Mouse (Mus musculus) layer of hippocampus, postnatal 10 days (tissue): ENCODE data around the gene Hist1h4c. TPM values are rescaled to one million over a fixed set of nuclear protein-coding genes. Genes with fewer than 3 reads are reported as not detected.
"Not testable (repeated sequence)": the region's sequence is repeated elsewhere in the genome, so short reads cannot be mapped to it uniquely, and the experiment has no call there.

Source experiments
- DNase-seq, 2 experiments: peaks; one replicate each; pipeline ENCODE4 v3.0.0; 2021; ENCODE audit warnings: low spot score in 2 of 2
- total RNA-seq, 2 experiments: library from RNA; stranded (reverse); gene quantifications; 2 replicates each; pipeline ENCODE4 v1.2.3; 2021

Hist1h4c gene
- total RNA-seq, 2 experiments from 2014 or later, result 102 to 111 TPM

DNA sequence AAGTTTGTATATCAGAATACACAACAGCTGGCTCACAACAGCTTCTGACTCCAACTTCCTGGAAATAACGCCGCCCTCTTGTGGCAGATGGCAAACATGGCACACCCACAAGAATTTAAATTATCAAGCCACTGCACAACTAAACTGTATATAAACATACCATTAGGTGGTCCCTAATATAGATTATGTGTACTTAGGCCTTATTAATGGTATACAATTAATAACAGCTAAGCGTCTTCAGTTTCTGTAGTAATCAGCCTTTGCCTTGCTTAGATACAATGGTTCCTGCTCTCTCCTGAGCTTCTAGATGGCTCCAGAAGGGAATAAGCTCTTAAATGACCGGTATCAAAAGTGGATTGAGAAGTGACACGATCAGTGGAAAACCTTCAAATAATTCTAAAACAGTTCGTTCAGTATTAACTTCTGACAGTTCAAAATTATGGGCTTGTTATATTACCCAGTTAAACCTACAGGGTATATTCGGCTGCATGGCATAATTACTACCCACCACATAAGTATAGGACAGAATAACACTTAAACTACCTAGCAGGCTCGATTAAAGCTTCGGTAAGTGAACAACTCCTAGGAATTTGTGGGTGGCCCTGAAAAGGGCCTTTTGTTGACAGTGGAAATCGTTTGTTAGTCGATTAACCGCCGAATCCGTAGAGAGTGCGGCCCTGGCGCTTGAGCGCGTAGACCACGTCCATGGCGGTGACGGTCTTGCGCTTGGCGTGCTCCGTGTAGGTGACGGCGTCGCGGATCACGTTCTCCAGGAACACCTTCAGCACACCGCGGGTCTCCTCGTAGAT, 559 bp downstream of the Hist1h4c start:
- peak; percentile 60 to 65 for DNase-seq

DNA sequence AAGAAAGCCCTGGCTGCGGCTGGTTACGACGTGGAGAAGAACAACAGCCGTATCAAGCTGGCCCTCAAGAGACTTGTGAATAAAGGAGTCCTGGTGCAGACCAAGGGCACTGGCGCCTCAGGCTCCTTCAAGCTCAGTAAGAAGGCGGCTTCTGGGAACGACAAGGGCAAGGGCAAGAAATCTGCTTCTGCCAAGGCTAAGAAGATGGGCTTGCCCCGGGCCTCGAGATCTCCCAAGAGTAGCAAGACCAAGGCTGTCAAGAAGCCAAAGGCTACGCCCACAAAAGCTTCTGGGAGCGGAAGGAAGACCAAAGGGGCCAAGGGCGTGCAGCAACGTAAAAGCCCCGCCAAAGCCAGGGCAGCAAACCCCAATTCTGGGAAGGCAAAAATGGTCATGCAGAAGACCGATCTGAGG, 2.2 kb downstream of the Hist1h4c start:
- no peak for DNase-seq

DNA sequence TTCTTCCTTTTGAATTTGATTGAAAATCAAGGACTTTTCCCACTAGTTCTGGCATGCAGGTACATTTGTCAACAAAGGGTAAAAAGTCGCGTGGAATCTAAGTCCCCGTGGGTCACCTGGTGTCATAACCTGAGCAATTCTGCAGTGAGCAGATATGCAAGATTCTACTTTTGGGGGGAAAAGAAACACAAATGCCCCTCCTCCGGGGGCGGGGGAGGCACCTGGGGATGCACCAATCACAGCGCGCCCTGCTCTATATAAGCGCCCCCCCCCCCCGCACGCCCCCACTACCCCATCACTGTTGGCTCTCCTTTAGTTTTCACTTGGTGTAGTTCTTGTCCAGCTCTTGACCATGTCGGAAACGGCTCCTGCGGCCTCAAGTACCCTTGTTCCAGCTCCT, 2.7 kb downstream of the Hist1h4c start, which contains the start of gene Hist1h1t:
Hist1h1t (plus strand) TSS at position 301 of the 400 bp plus-strand sequence.
- no peak for DNase-seq

DNA sequence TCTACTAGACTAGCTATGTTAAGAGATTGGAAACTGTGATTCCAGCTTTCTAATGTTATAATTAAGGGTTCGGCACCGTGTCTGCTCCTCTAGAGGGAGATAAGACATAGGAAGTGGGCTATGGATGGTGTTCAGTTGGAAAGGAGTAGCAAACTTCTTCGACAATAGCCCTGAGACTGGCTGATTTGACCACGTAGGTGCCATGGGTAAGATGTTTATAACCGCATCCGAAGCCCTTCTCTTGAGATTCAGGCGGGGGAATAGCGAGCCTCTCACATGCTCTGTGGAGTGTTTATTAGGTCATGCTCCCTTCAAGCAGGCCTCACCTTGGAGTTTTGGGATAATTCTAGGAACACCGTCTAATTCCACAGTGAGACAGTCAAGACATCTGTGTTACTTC, 3.3 kb downstream of the Hist1h4c start:
- no peak for DNase-seq

DNA sequence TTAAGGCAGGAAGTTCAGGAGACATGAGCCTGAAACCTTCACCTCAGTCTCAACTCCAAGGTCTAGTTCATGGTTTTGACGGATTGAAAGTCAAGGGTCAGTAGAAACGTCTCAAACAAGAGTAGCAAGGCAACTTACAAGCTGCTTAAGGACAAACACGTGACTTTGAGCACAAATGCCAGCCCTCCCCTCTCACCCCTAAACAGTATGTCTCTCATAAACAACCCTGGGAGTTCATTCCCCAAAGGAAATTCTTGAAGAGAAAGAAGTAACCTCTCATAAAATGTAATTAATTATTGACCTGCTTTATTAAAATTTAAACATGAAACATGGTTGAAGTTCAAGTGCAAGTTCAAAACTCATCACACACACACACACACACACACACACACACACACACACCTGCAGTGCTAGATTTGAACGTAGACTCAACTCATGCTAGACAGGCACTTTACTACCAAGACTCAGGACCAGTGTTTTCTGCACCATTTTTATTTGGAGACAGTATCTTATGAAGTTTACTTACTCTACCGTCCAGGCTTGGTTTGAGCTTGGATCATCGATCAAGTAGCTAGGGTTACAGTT, 4.3 kb downstream of the Hist1h4c start:
- DNase-seq, result no peak

DNA sequence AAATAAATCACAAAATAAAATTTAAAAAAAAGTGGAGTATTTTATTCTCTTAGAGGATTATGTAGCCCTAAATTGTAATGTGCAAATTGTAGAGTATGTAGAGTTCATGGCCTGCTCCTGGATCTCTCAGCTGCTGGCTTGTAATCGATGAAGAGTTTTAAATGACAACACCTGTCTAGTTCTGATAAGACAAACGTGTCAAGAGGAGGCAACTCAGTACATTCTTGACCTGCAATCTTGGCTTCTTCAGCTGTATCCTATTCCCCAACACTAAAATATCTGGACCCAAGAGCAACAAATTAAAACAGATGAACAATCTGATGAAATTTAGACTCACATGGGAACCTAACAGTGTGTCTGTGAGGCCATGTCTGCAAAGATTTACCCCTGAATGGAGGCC, 8.8 kb downstream of the Hist1h4c start:
- DNase-seq, result no peak

DNA sequence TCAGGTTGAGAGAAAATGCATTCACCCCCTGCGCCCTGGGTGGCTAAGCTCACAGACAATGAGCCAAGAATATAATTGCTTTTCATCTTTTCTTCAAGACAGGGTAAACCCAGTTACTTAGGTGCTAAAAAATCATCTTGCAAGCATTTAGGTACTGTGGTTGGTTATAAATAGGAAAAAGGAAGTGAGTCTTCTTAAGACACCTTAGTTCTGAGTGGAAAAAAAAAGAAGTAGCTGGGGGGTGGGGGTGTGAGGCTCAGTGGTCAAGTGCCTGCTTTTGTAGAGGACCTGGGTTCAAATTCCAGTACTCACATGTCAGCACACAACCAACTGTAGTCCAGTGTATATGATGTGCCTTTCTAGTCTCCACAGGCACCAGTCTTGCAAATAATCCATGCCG, 9.3 kb downstream of the Hist1h4c start:
- no peak for DNase-seq

DNA sequence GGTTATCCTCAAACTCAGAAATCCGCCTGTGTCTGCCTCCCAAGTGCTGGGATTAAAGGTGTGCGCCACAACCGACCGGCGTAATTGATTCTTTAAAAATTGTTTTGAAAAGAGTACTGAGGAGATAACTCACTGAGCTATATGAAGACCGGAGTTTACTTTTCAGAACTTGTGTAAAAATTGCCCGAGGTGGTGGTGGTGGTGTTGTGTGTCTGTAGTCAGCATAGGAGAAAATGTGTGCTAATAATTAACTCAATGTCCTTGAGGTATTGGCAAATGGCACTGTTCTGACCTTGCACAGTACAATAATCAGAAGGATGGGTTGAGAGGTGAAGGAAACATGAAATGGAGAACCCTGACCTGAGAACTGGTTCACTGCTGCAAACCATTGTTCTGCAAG, 10.3 kb downstream of the Hist1h4c start:
- DNase-seq, result no peak

DNA sequence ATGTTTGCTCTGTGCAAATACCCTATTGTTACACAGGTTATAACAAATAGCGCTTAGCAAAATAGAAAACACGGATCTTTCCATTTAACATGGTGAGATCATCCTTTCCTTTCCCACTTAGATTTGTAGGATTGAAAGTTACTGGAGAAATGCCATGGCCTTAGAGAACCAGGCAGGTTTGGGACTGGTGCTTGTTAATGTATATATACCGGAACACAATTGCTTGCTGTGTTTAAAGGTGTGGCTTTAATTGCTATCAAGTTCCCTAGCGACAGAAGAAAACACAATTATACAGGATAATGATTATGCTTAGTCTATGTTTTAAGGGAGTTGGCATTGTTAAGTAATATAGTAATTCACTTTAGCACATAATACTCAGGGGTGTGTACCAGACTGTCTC, 11.1 kb downstream of the Hist1h4c start:
- DNase-seq, result no peak

DNA sequence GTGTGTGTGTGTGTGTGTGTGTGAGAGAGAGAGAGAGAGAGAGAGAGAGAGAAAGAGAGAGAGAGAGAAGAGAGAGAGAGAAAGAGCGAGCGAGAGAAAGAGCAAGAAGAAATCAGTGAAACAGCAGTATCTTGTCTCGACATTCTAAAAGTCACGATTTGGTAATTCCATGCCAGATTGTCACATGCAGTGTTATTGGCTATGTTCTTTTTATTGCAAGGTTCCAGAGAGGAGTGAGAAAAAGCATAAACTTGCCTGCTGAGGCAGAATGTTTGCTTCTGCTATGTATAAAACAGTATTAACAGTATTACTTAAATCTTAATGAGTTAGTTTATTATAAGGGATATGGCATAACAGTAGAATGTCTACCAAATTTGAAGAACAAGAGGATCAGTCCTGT, 12.3 kb downstream of the Hist1h4c start:
- no peak for DNase-seq

DNA sequence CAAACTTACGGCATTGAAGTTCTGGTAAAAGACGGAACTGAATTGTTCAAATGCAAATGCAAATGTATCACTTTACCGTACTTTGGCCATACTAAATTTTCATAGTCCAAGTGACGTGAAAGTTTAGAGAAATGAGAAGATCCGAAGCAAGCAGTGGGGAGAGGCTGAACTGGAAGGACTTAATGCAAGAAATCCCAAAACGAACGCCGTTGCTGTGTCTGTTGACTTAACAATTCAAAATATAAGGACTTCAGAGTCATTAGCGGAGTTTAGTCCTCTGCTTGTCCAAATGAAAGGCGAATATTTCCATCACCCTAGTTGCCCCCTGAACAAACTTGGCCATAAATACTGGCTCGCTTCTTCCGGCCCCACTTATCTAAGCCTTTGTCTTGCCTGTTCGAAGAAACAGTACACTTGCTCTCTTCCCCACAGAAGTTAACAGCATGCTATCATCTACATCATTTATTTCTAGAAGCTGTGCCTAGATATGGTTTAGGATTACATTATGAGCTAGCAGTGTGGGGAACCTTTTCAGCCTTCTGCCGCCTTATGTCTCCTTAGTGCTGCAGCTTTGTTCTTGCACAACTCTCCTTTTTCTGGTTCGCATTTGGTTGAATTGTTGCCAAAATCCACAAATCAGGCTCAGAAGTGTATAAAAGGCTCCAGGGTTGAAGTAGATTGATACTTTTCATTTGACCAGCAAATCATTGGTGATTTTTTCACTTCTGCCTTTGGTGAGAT, 13.0 kb downstream of the Hist1h4c start:
- no peak for DNase-seq

DNA sequence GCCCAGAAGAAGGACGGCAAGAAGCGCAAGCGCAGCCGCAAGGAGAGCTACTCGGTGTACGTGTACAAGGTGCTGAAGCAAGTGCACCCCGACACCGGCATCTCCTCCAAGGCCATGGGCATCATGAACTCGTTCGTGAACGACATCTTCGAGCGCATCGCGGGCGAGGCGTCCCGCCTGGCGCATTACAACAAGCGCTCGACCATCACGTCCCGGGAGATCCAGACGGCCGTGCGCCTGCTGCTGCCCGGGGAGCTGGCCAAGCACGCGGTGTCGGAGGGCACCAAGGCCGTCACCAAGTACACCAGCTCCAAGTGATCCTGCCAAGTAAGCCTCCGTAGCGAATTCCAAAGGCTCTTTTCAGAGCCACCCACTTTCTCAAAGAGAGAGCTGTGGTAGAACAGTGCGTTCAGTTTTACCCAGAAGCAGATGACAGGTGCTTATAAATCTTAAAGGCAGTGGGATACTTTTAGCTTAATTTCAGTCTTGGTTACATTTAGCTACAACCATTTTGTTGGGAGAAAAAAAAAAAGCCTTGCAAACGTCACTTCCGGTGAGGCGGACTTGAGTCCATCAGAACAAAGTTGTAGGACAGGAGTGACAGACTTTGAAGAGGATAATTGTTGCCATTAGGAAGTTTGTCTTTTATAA, 13.8 kb downstream of the Hist1h4c start:
- DNase-seq, result peak; percentile 36 to 41

DNA sequence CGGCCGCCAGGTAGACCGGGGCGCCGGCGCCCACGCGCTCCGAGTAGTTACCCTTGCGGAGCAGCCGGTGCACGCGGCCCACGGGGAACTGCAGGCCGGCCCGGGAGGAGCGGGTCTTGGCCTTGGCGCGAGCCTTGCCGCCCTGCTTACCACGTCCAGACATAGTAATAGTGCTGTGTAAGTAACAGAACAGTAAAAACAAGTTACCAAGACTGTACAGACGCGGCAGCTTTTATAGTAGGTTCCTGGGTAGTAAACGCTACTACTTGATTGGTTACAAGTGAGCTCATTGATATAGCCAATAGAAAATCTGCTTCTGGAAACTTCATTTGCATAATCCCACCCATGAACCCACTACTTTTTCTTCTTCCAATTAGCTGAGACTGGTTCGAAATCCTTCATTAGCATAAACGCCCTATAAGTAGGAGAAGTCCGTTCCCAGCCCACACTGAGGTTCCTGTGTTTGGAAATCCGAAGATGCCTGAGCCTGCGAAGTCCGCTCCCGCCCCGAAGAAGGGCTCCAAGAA, 14.4 kb downstream of the Hist1h4c start, which contains the start of the genes Hist1h2ac and Hist1h2bc:
Hist1h2ac (minus strand) TSS at position 194 of the 527 bp plus-strand sequence.
Hist1h2bc (plus strand) TSS at position 445 of the 527 bp plus-strand sequence.
- peak; percentile 66 to 81 for DNase-seq

DNA sequence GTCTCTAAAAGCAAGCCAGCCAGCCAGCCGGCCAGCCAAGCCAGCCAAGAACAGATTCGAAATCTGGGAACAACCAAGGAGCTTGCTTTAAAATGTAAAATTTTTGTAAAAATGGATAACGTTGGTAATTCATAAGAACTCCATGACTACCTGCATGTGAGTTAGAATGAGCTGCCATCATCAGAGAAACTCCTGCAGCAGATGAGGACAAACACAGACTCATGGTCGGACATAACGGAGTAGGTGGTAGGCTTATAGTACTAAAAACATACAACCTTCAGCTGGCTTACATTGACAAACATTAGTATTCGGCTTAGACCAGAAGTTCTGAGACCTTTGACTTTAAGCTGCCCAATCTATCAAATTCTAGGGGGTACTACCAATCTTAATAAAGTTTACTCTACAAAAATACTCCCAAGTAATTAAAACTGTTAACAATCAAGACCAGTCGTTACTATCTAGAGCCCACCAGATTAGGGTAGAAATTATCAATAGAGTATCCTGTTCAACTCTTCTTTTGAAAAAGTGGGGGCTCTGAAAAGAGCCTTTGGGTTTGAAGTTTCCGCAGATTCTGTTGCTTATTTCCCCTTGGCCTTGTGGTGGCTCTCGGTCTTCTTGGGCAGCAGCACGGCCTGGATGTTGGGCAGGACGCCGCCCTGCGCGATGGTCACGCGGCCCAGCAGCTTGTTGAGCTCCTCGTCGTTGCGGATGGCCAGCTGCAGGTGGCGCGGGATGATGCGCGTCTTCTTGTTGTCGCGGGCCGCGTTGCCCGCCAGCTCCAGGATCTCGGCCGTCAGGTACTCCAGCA, 15.1 kb downstream of the Hist1h4c start:
- not testable (repeated sequence) for DNase-seq

DNA sequence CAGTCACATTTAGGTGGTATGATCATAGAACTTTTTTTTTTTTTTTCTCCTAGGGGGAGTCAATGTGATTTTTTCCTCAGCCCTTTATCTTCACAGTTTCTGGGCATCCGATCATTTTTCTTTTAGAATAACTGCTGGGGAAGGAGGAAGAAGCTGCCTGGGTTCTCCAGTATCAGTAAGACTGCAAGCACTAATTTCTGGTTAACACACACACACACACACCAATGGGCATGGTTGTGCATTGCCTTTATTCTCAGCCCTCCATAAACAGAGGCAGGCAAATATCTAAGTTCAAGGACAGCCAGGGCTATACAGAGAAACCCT, 15.7 kb downstream of the Hist1h4c start:
- no peak for DNase-seq

DNA sequence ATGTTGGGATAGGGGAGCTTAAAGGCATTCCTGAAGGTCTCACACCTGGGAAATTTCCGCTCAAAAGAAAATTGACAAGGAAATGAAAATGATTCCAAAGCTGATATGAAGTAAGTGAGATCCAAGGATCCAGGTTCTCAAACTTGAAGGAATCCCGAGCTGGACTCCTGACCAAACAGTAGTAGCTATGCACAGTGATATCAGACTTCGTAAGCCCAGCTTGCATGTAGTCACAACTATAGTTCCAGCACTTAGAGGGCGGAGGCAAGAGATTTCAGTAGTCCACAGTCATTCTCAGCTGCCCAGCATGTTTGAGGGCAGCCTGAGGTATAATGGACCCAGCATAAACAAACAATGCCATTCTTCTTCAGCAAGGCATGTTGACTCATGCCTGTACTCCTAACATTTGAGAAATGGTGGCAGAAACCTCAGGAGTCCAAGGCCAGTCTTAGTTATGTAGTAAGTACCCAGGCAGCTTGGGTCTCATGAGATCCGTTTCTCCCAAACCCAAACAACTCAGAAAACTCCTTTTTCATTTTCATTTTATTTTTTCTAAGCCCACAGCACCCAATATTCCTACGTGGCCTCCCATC, 16.2 kb downstream of the Hist1h4c start:
- no peak for DNase-seq

DNA sequence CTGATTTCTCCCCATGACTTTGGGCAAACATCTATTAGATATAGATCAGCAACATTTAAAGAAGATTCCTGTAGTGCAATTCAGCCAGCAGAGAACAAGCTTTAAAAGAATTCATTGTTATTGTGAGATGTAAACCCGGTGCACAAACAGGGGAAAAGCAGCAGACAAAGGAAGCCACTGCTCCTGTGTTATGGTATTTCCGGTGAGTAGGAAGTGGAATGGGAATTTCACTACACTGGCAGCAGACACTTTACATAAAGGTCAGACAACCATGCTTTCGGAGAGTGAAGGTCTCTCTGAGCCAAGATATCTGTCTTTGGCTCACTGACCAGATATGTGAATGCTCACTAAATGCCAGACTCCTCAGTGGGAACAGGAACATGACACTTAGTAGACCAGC, 35.7 kb downstream of the Hist1h4c start:
- no peak for DNase-seq

DNA sequence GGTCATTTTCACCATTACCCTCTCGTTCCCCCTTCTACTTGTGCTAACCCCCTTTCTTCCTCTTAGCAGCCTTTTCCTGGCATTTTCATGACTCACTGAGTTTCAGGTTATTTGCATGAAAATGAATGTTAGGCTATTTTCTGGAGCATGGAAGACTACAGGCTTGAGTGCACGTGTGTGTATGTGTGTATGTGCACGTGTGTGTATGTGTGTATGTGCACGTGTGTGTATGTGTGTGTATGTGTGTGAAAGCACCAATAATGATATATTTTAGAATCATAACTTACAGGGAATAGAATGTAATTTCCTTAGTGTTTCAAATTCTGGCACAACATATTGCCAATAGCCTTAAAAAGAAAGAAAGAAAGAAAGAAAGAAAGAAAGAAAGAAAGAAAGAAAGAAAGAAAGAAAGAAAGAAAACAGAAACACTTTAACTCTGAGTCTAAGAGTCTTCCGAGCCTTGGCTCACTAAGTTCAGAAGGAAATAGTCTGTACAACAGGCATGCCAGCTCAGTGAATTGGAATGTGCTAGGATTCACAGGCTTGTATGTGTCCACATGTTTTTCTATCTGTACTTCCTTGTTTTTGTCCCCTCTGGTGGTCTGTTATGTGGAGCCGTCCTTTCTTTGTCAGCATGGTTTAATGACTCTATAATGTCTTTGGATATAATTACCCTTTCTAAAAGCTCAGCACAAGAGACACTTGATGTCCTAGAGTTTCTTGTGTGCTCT, 38.5 kb downstream of the Hist1h4c start:
- no peak for DNase-seq
